Mouse (Mus musculus) E14TG2a.4 (cell line): ENCODE data around the gene Sstr2.

Source experiments
- CTCF ChIP-seq: conservative IDR thresholded peaks from 2 replicates; pipeline ENCODE4 v1.5.1; 2014; ENCODE audit warnings: low read length
- NANOG ChIP-seq: IDR thresholded peaks from 2 replicates; pipeline ENCODE4 v1.6.1; 2014; ENCODE audit warnings: borderline replicate concordance, low read length, mixed read lengths
- POU5F1 ChIP-seq: IDR thresholded peaks from 2 replicates; pipeline ENCODE4 v1.6.1; 2014; ENCODE audit warnings: low read length, borderline replicate concordance

DNA sequence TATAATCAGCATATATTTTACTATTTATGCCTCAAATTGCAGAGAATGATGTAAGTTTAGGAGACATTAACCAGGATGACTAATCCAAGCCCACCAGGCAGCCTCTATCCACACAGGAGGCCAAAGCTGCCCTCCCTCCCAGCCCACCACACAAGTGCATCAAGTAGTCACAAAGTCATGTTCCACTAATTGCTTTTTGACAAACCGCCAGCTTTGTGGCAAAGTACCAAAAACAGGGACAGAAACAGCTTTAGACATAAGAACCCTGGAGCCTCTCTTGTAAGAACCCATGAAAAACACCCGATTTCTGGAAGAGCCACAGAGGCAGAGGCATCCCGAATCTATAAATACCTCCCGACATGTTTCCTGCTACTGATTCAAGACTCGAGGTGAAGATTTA, 8.9 kb upstream of the Sstr2 start:
- TF ChIP-seq CTCF (no peak), NANOG (no peak), POU5F1 (no peak)
